Mouse (Mus musculus) skeletal muscle tissue, adult 2 months (tissue): ENCODE measurements around the gene Lat2.

ENCODE experiments used
- DNase-seq: peaks from one replicate; pipeline ENCODE4 v3.0.0-alpha.2; 2012; ENCODE audit warnings: low read depth, low spot score

Gene Lat2

GRCm38 (mm10) chr5:134613727-134614126, 1.1 kb downstream of the Lat2 start:
- no peak for DNase-seq

- DNase-seq: no peak
Measured at GRCm38 (mm10) chr5:134611810-134612521, 2.9 kb downstream of the Lat2 start.

GRCm38 (mm10) chr5:134609916-134610643, 4.7 kb downstream of the Lat2 start:
- DNase-seq: no peak

GRCm38 (mm10) chr5:134607121-134607520, 7.7 kb downstream of the Lat2 start:
- peak; percentile 30 for DNase-seq

- DNase-seq: no peak
Measured at GRCm38 (mm10) chr5:134606314-134606713, 8.5 kb downstream of the Lat2 start.

- DNase-seq: no peak
Measured at GRCm38 (mm10) chr5:134604376-134604775, 10.4 kb downstream of the Lat2 start.

GRCm38 (mm10) chr5:134597711-134598110, 17.1 kb downstream of the Lat2 start:
- DNase-seq: no peak

- DNase-seq: no peak
Measured at GRCm38 (mm10) chr5:134593093-134593492, 21.7 kb downstream of the Lat2 start.

GRCm38 (mm10) chr5:134592026-134592581, 22.7 kb downstream of the Lat2 start:
- DNase-seq: no peak

GRCm38 (mm10) chr5:134589900-134590299, 24.9 kb downstream of the Lat2 start:
- no peak for DNase-seq

- DNase-seq: no peak
Measured at GRCm38 (mm10) chr5:134584798-134585197, 30.0 kb downstream of the Lat2 start.

- DNase-seq: no peak
Measured at GRCm38 (mm10) chr5:134583884-134584213, 31.0 kb downstream of the Lat2 start.

GRCm38 (mm10) chr5:134583006-134583883, 31.6 kb downstream of the Lat2 start:
- no peak for DNase-seq

- DNase-seq: peak; percentile 97
Measured at GRCm38 (mm10) chr5:134582221-134582907, 32.5 kb downstream of the Lat2 start.

- no peak for DNase-seq
Measured at GRCm38 (mm10) chr5:134581146-134581545, 33.7 kb downstream of the Lat2 start, which contains the start of gene Rfc2. Rfc2 (plus strand) TSS chr5:134581366.

- no peak for DNase-seq
Measured at GRCm38 (mm10) chr5:134579135-134579534, 35.7 kb downstream of the Lat2 start.

GRCm38 (mm10) chr5:134577534-134577933, 37.3 kb downstream of the Lat2 start:
- DNase-seq: no peak

GRCm38 (mm10) chr5:134576517-134577220, 38.2 kb downstream of the Lat2 start:
- DNase-seq: no peak

- DNase-seq: no peak
Measured at GRCm38 (mm10) chr5:134575833-134576232, 39.0 kb downstream of the Lat2 start.

GRCm38 (mm10) chr5:134572508-134573214, 42.2 kb downstream of the Lat2 start:
- DNase-seq: no peak
